Mouse (Mus musculus): ENCODE measurements around the gene Tead2.

GRCm38 (mm10) chr7:45167761-45168445, 47.6 kb upstream of the Tead2 start:
- TF ChIP-seq CTCF (IDR thresholded peaks at IDR 0.05; ENCODE audit: control insufficient read depth, insufficient read depth, insufficient read length) (no peak), MAX (IDR thresholded peaks at IDR 0.05) (no peak)
